Mouse (Mus musculus): ENCODE data around the gene Canx.

DNA sequence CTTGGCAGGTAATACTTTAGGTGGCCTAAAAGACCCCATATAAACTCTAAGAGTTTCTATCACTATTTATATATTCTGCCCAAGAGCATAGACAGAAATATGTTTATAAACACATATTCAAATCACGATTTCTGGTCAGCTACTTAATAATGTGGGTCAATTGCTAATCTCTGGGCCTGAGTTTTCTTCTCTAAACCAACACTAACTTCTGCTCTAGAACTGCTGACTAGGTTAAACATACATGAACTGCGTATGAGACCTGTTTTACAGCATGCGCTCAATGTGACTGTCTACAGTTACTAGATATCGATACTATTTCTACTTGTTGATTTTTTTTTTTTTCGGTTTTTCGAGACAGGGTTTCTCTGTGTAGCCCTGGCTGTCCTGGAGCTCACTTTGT is 4.2 kb downstream of the Canx start:
- TF ChIP-seq POLR2A (IDR thresholded peaks at IDR 0.05; ENCODE audit: low read depth, low read length) (no peak), CTCF (IDR thresholded peaks at IDR 0.05; ENCODE audit: borderline replicate concordance, insufficient read depth, low read length) (no peak)

Measured in embryonic fibroblast, embryonic 13.5 days (primary cell).